10 mouse cellular contexts compared by ENCODE assay signal in the genomic region with DNA sequence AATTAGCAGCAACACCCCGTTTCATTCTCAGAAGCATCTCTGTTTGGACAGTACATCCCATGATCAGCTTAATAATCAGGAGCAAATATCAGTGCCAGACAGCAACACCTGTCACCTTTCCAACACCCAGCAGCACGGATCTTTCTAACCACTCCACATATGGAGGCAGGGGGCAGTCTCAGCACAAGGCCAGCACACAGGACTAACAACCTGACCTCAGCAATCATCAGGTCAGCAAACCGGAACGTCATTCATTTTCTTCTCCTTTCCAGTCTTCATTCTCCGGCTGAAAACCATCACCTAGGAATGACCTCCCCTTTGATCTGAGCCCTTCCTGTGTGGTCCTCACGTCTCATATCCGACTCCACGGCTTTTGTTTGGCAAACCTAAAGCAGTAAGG. TPM values are rescaled to one million over a fixed set of nuclear protein-coding genes. Genes with fewer than 3 reads are reported as not detected.
DNase-seq lines count a peak whose midpoint lies in the region; ATAC-seq and TF ChIP-seq lines count a peak whose summit lies in the region.
"Had no signal": no experiment of that assay in that cellular context is flagged by ENCODE, and none has a peak within 500 bp of the region (broad histone marks: within the 10 kb centered on the region; RNA-seq: fewer than 3 reads in every experiment).

No protein-coding gene starts in this region.

- H3ac ChIP-seq in C2C12 (ENCODE audit: control insufficient read depth, insufficient read length, low read depth), result peak overlapping the region; percentile 4

- no peaks in the 10 kb centered on the region for H3K36me3 ChIP-seq in heart, embryonic 15.5 days
- H3K36me3 ChIP-seq in C2C12 (ENCODE audit: control insufficient read depth, insufficient read depth), result peaks cover 30% of the 10 kb centered on the region
- H3K36me3 ChIP-seq: G1E had no signal

- 21% methylated on average over 8 of the region's 8 CpGs for WGBS in heart, embryonic 15.5 days
- WGBS in cerebellum, adult 2 months, result 9% methylated on average over 8 of the region's 8 CpGs

- DNase-seq in heart, adult 8-10 months (ENCODE audit: low spot score), result no peak
- DNase-seq in cerebellum, adult 2 months, result peak; percentile 54 to 68
- DNase-seq in kidney, postnatal 36 days, result peak; percentile 39 to 46
- DNase-seq in testis, postnatal 10 days (ENCODE audit: low spot score), result no peak
- DNase-seq in c-Kit-positive CD71-positive TER-119-positive erythroid progenitor cells, embryonic 14.5 days (ENCODE audit: low spot score), result no peak
- DNase-seq in adrenal gland, postnatal 36 days, result no peak

- peaks cover 79% of the 10 kb centered on the region for H3K4me1 ChIP-seq in heart, embryonic 15.5 days (replicated peaks)
- peaks cover 51% of the 10 kb centered on the region for H3K4me1 ChIP-seq in cerebellum, adult 2 months (ENCODE audit: control insufficient read depth, insufficient read depth, low read length)
- H3K4me1 ChIP-seq: megakaryocyte, embryonic 14.5 days had no signal

- peak overlapping the region; percentile 77 for H3K27ac ChIP-seq in heart, embryonic 15.5 days
- no peak overlapping the region; the same call in 1 of the 2 replicates for H3K27ac ChIP-seq in cerebellum, adult 2 months (ENCODE audit: insufficient read depth, low read length)

- H3K27me3 ChIP-seq in heart, embryonic 15.5 days, result no peaks in the 10 kb centered on the region
- no peaks in the 10 kb centered on the region for H3K27me3 ChIP-seq in C2C12 (ENCODE audit: control insufficient read depth, insufficient read depth, insufficient read length)
- no peaks in the 10 kb centered on the region for H3K27me3 ChIP-seq in cerebellum, adult 2 months (ENCODE audit: control insufficient read depth, insufficient read depth, low read length)

- H3K4me2 ChIP-seq in heart, embryonic 15.5 days, result peak overlapping the region; percentile 39

- no peak for ATAC-seq in heart, embryonic 15.5 days (replicated peaks; ENCODE audit: insufficient number of reproducible peaks, insufficient read depth, low FRiP score, low read depth)

- peaks cover 95% of the 10 kb centered on the region for H3K79me3 ChIP-seq in C2C12 (ENCODE audit: low read depth)

- no peak for TF ChIP-seq CTCF in C2C12 (IDR thresholded peaks at IDR 0.05; ENCODE audit: control insufficient read depth, insufficient read depth, insufficient read length)
- TF ChIP-seq CTCF in cerebellum, adult 2 months (IDR thresholded peaks at IDR 0.05; ENCODE audit: borderline replicate concordance, insufficient read depth, low read depth, low read length), result no peak

- H3K79me2 ChIP-seq in C2C12 (ENCODE audit: control insufficient read depth, insufficient read depth), result peaks cover 100% of the 10 kb centered on the region

- no peak overlapping the region for H3K9ac ChIP-seq in heart, embryonic 15.5 days

- no peak overlapping the region for H3K4me3 ChIP-seq in heart, embryonic 15.5 days
- H3K4me3 ChIP-seq in C2C12 (ENCODE audit: insufficient read depth, poor library complexity, severe bottlenecking), result no peak overlapping the region
- peak overlapping the region; percentile 6 for H3K4me3 ChIP-seq in cerebellum, adult 2 months (replicated peaks; ENCODE audit: insufficient read depth, low read depth, low read length)
- H3K4me3 ChIP-seq: megakaryocyte, embryonic 14.5 days had no signal

- H3K9me3 ChIP-seq in heart, embryonic 15.5 days (replicated peaks), result no peaks in the 10 kb centered on the region
- H3K9me3 ChIP-seq: megakaryocyte, embryonic 14.5 days had no signal

- no peak for TF ChIP-seq POLR2A in cerebellum, adult 2 months (IDR thresholded peaks at IDR 0.05; ENCODE audit: borderline replicate concordance, insufficient read depth, low read length)

TF ChIP-seq in C2C12, 6 proteins besides CTCF, POLR2A, EP300 and RAD21:
- TF ChIP-seq FOSL1 (IDR thresholded peaks at IDR 0.05; ENCODE audit: insufficient read depth, low read length, poor library complexity, severe bottlenecking) (no peak), MAX (IDR thresholded peaks at IDR 0.05) (no peak), MYOD1 (IDR thresholded peaks at IDR 0.05; ENCODE audit: control insufficient read depth, insufficient read length, low read depth) (no peak), CEBPB (IDR thresholded peaks at IDR 0.05; ENCODE audit: low read depth) (no peak), USF1 (IDR thresholded peaks at IDR 0.05; ENCODE audit: low read depth) (no peak), MYOG (IDR thresholded peaks at IDR 0.05; ENCODE audit: control insufficient read depth, extremely low read depth, insufficient read length) (no peak)

RNA-seq across cellular contexts. Expression of a gene that starts 27.7 kb away (rescaled TPM):
- 16.2 and 18.5 TPM in 2 replicates for polyA plus RNA-seq in heart, embryonic 15.5 days (2015; fragmentation: Nextera tagmentation; extraction: Ambion mirVana)
- total RNA-seq in heart, adult 8-10 months (2022), result 10 to 100 TPM; 35.3 to 42.6 (median 36.6) TPM
- 26.2 TPM for polyA plus RNA-seq in C2C12 (2012; fragmentation: generic; extraction: Trizol)
- polyA plus RNA-seq in cerebellum, adult 2 months (2012; rRNA removed), result 187 and 207 TPM in 2 replicates
- 10 to 100 TPM; 63.2 to 68.9 TPM for total RNA-seq in adrenal gland, postnatal 36 days (2021)
- polyA plus RNA-seq: G1E had no signal

Comparison
In these comparisons a context has a peak if more than half of its experiments do, and no peak if none do; other contexts are left out.
1. DNase-seq: peak in cerebellum, adult 2 months (2 of 2) and kidney, postnatal 36 days (2 of 2); none in heart, adult 8-10 months (single experiment), testis, postnatal 10 days (single experiment), c-Kit-positive CD71-positive TER-119-positive erythroid progenitor cells, embryonic 14.5 days (single experiment) and adrenal gland, postnatal 36 days (0 of 2).